Mouse (Mus musculus): ENCODE measurements around the gene Disp2. TPM values are rescaled to one million over a fixed set of nuclear protein-coding genes. Genes with fewer than 3 reads are reported as not detected.

The Disp2 gene
- polyA plus RNA-seq, 1 experiment from 2014 or later = 0.13 TPM

DNA sequence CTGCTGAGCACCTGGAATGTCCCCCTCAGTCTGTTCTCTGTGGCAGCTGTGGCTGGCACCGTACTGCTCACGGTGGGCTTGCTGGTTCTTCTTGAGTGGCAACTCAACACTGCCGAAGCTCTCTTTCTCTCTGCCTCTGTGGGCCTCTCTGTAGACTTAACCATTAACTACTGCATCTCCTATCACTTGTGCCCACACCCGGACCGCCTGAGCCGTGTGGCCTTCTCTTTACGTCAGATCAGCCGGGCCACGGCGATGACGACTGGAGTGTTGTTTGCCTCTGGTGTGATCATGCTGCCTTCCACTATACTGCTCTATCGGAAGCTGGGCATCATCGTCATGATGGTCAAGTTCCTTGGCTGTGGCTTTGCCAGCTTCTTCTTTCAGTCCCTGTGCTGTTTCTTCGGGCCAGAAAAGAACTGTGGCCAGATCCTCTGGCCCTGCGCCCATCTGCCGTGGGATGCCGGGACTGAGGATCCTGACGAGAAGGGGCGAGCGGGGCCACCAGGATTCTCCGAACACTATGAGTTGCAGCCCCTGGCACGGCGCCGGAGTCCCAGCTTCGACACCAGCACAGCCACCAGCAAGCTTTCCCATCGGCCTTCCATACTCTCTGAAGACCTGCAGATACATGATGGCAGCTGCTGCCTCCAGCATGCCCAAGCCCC is 12.2 kb downstream of the Disp2 start:
- no peak for ATAC-seq (ENCODE audit: low FRiP score, low read depth)
- 95% methylated on average over 26 of the region's 26 CpGs for WGBS
- H3K27ac ChIP-seq = no peak overlapping the region
- H3K4me2 ChIP-seq (replicated peaks) = no peak overlapping the region
- no peak overlapping the region for H3K9ac ChIP-seq
- H3K4me1 ChIP-seq = peaks cover 5% of the 10 kb centered on the region
- H3K4me3 ChIP-seq = no peak overlapping the region
- H3K9me3 ChIP-seq = no peaks in the 10 kb centered on the region
- no peaks in the 10 kb centered on the region for H3K36me3 ChIP-seq
- H3K27me3 ChIP-seq = peaks cover 47% of the 10 kb centered on the region

DNA sequence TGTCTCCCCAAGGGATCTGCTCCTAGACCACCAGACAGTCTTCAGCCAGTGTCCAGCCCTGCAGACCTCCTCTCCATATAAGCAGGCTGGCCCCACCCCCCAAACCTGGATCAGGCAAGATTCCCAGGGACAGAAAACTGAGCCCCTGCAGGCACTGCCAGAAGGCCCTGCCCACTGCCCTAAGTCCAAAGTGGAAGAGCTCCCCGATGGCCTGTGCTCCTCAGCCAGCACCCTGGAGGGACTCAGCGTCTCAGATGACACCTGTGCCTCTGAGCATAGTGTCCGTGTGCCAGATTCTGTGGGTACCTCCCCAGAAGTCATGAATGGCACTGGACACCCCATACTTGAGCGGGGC is 12.7 kb downstream of the Disp2 start:
- Histone ChIP-seq H3K27ac (no peak overlapping the region), H3K4me3 (no peak overlapping the region), H3K9ac (no peak overlapping the region), H3K4me1 (peaks cover 5% of the 10 kb centered on the region), H3K36me3 (no peaks in the 10 kb centered on the region), H3K4me2 (replicated peaks) (no peak overlapping the region), H3K27me3 (peaks cover 46% of the 10 kb centered on the region), H3K9me3 (no peaks in the 10 kb centered on the region)
- ATAC-seq (ENCODE audit: low FRiP score, low read depth) = no peak
- 81% methylated on average over 4 of the region's 4 CpGs for WGBS

DNA sequence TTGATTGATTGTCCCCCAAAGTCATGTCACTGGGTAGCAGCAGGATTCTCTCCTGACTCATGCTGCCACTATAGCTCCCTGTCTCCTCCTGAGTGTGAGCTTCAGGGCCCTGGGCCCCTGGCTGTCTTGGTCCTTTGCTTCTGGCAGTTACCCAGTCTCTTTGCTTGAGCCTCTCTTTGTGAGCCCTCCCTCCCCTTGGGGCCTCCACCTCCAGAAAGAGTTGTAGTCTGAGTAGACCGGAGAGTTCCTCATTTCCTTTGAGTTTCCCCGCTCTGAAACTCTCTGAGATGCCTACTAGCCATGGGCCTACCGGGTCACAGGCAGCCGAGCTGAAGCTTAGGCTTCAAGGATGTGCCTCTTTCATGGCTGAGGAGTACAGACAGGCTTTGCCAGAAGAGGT is 14.1 kb downstream of the Disp2 start:
- H3K27me3 ChIP-seq = peaks cover 39% of the 10 kb centered on the region
- WGBS = 84% methylated on average over 4 of the region's 4 CpGs
- no peak overlapping the region for H3K9ac ChIP-seq
- H3K27ac ChIP-seq = no peak overlapping the region
- no peak overlapping the region for H3K4me3 ChIP-seq
- H3K36me3 ChIP-seq = no peaks in the 10 kb centered on the region
- H3K9me3 ChIP-seq = no peaks in the 10 kb centered on the region
- no peak for ATAC-seq (ENCODE audit: low FRiP score, low read depth)
- peaks cover 5% of the 10 kb centered on the region for H3K4me1 ChIP-seq
- H3K4me2 ChIP-seq (replicated peaks) = no peak overlapping the region

DNA sequence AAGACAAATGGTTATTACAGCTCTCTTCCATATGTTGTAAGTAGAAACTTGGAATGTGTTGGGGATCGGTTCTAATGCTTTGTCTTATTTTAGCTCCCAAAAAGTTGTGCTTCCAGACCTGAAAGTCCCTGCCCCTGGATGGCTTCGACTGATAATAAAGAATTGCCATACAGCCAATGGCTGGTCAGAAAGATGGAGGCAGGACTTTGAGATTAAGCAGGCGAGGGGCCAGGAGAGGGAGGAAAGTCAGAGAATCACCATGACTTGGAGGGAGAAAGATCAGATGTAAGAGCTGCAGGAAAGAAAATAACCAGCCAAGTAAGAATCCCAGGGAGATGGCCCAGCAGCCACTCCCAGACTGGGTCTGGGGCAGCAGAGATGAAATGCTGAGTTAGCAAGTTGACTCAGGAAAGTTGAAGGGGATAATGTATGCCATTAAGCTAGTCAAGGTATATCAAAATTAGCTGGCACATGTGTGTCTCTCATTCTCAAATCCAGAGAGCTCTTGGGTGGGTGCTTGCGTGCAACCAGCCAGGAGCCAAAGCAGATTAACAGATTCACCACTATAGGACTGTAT is 23.1 kb downstream of the Disp2 start:
- ATAC-seq (ENCODE audit: low FRiP score, low read depth) = no peak
- 66% methylated on average over 4 of the region's 4 CpGs for WGBS
- Histone ChIP-seq H3K9ac (no peak overlapping the region), H3K36me3 (no peaks in the 10 kb centered on the region), H3K4me1 (no peaks in the 10 kb centered on the region), H3K27me3 (0 out of 2 replicates have a peak, but pooled peaks cover 9% of the 10 kb centered on the region), H3K4me3 (no peak overlapping the region), H3K9me3 (no peaks in the 10 kb centered on the region), H3K27ac (no peak overlapping the region), H3K4me2 (replicated peaks) (no peak overlapping the region)

DNA sequence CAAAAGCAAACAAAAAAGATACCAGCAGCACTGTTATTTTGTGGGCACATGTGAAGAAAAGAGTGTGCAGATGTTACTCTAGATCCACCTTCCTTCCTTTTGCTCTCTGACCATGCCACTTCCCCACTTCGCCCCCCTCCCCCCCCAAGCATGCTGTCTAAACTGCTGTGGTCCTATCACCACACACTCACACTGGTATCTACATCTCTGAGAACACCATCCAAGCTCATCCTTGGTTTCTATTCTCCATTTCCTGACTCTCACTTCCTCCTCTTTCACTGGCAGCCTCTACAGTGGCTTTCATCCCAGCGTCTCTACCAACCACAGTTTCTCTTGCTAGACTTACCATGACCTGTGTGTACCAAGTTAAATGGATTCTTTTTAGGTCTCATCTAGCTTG is 25.0 kb downstream of the Disp2 start:
- no peak overlapping the region for H3K27ac ChIP-seq
- no peak overlapping the region for H3K9ac ChIP-seq
- WGBS = 81% methylated on average over 2 of the region's 2 CpGs
- no peaks in the 10 kb centered on the region for H3K9me3 ChIP-seq
- 0 out of 2 replicates have a peak, but pooled peaks cover 9% of the 10 kb centered on the region for H3K27me3 ChIP-seq
- ATAC-seq (ENCODE audit: low FRiP score, low read depth) = no peak
- no peak overlapping the region for H3K4me3 ChIP-seq
- H3K4me2 ChIP-seq (replicated peaks) = no peak overlapping the region
- no peaks in the 10 kb centered on the region for H3K36me3 ChIP-seq
- H3K4me1 ChIP-seq = no peaks in the 10 kb centered on the region

DNA sequence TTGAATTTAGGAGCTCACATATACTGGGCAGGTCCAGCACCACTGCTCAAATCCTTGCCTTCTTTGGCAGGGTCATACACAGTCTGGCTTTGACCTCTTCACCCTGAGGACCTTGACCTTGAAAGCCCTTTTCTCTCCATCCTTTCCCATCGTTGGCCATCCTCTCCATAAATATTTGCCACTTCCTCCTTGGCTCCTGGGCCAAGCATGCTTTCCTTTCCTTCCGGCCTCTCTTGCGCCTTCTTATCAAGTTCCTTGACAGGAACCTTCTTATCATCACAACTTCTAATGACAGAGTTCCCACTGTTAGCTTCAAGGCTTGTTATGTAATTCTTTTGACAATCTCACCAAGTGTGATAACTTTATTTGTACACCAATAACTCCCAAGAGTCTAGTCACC is 25.6 kb downstream of the Disp2 start:
- H3K4me1 ChIP-seq = no peaks in the 10 kb centered on the region
- 68% methylated on average over 3 of the region's 3 CpGs for WGBS
- no peaks in the 10 kb centered on the region for H3K9me3 ChIP-seq
- H3K36me3 ChIP-seq = no peaks in the 10 kb centered on the region
- no peak for ATAC-seq (ENCODE audit: low FRiP score, low read depth)
- no peak overlapping the region for H3K4me2 ChIP-seq (replicated peaks)
- no peak overlapping the region for H3K4me3 ChIP-seq
- H3K27ac ChIP-seq = no peak overlapping the region
- 0 out of 2 replicates have a peak, but pooled peaks cover 9% of the 10 kb centered on the region for H3K27me3 ChIP-seq
- H3K9ac ChIP-seq = no peak overlapping the region

DNA sequence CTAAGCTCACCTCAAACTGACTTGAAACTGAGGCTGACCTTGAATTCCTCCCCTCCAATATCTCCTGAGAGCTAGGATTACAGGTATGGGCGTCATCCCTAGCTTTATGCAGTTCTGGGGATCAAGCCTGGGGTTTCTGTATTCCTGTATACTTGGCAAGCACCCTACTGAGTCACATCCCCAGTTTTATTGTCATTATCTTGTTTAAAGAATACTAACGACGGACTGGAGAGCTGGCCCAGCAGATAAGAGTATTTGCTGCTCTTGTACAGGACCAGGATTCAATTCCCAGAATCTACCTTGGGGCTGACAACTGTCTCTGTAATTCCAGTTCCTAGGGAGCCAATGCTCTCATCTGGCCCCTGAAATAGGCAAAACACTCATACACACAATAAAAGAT is 26.2 kb downstream of the Disp2 start:
- Histone ChIP-seq H3K4me2 (replicated peaks) (no peak overlapping the region), H3K36me3 (no peaks in the 10 kb centered on the region), H3K27me3 (0 out of 2 replicates have a peak, but pooled peaks cover 9% of the 10 kb centered on the region), H3K9ac (no peak overlapping the region), H3K4me1 (no peaks in the 10 kb centered on the region), H3K9me3 (no peaks in the 10 kb centered on the region), H3K4me3 (no peak overlapping the region), H3K27ac (no peak overlapping the region)
- 36% methylated on average over 3 of the region's 3 CpGs for WGBS
- no peak for ATAC-seq (ENCODE audit: low FRiP score, low read depth)

DNA sequence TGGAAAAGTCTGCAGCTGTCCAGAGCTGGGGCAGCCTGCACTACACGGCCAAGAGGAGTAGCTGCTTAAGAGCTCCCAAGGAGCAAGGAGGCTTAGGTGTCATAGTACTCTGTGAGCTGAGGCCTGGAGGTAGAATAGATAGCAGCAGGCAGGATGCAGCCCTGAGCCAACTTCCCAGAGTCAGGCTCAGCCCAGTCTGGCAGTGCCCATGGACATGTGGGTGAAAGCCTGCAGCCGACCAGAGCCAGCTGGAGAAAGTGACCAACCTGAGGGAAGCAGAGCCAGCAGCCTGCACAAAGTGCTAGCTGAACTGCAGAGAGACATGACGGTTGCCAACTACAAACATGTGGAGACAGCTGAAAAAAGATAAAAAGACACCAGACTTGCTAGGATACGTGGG is 27.3 kb downstream of the Disp2 start:
- Histone ChIP-seq H3K27ac (no peak overlapping the region), H3K9me3 (no peaks in the 10 kb centered on the region)
- 64% methylated on average over 4 of the region's 4 CpGs for WGBS

DNA sequence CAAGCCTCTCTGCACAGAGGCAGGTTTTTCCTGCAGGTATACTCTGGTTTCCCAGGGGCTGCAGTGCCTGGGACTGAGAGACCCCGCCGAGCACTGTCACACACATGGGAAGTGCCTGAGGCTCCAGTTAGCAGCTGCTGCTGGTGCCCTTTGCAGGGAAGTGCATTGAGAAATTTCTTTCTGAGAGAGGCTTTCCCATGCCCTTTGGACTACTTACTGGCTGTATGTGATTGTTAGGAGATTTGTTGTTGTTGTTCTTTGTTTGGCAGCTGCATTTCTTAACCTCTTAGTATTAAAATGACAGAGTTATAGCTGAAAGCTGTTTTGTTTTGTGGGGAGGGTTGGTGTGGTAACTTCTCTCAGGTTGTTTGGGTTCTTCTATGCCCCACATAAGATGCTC is 31.3 kb downstream of the Disp2 start:
- no peaks in the 10 kb centered on the region for H3K9me3 ChIP-seq
- H3K4me2 ChIP-seq (replicated peaks) = no peak overlapping the region
- 0 out of 2 replicates have a peak, but pooled peaks cover 6% of the 10 kb centered on the region for H3K27me3 ChIP-seq
- no peaks in the 10 kb centered on the region for H3K36me3 ChIP-seq
- no peak overlapping the region for H3K27ac ChIP-seq
- peaks cover 19% of the 10 kb centered on the region for H3K4me1 ChIP-seq
- no peak for ATAC-seq (ENCODE audit: low FRiP score, low read depth)
- H3K9ac ChIP-seq = no peak overlapping the region
- H3K4me3 ChIP-seq = no peak overlapping the region
- WGBS = 20% methylated on average over 2 of the region's 2 CpGs

More for the DNA sequence above, 27.3 kb downstream of the Disp2 start:
- H3K4me1 ChIP-seq = no peaks in the 10 kb centered on the region
- no peak overlapping the region for H3K4me2 ChIP-seq (replicated peaks)
- no peaks in the 10 kb centered on the region for H3K36me3 ChIP-seq
- H3K4me3 ChIP-seq = no peak overlapping the region
- H3K9ac ChIP-seq = 0 out of 2 replicates have a peak overlapping the region, but pooled peaks have one; percentile 4
- ATAC-seq (ENCODE audit: low FRiP score, low read depth) = no peak
- 0 out of 2 replicates have a peak, but pooled peaks cover 9% of the 10 kb centered on the region for H3K27me3 ChIP-seq

DNA sequence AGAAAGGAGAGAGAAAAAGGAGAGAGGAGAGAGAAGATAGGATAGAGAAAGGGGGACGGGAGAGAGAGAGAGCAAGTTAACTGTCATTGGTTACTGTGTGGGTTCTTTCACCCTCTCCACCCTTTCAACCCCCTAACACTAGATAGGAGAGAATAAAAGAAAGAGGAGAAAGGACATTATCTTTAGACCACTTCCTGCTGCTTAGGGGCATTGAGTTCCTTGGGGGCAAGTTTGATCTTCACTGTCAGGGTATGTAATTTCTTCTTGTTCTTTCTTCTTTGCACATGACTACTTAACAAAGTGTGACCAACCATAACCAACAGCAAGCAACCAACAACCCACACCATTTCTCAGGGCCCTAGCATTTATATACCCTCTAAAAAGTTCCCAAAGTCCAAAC is 33.2 kb downstream of the Disp2 start:
- Histone ChIP-seq H3K36me3 (peaks cover 12% of the 10 kb centered on the region), H3K4me3 (no peak overlapping the region), H3K9ac (no peak overlapping the region), H3K27me3 (no peaks in the 10 kb centered on the region), H3K4me1 (peaks cover 22% of the 10 kb centered on the region), H3K9me3 (no peaks in the 10 kb centered on the region), H3K4me2 (replicated peaks) (no peak overlapping the region), H3K27ac (no peak overlapping the region)
- 80% methylated on average over 1 of the region's 1 CpGs for WGBS
- ATAC-seq (ENCODE audit: low FRiP score, low read depth) = no peak

DNA sequence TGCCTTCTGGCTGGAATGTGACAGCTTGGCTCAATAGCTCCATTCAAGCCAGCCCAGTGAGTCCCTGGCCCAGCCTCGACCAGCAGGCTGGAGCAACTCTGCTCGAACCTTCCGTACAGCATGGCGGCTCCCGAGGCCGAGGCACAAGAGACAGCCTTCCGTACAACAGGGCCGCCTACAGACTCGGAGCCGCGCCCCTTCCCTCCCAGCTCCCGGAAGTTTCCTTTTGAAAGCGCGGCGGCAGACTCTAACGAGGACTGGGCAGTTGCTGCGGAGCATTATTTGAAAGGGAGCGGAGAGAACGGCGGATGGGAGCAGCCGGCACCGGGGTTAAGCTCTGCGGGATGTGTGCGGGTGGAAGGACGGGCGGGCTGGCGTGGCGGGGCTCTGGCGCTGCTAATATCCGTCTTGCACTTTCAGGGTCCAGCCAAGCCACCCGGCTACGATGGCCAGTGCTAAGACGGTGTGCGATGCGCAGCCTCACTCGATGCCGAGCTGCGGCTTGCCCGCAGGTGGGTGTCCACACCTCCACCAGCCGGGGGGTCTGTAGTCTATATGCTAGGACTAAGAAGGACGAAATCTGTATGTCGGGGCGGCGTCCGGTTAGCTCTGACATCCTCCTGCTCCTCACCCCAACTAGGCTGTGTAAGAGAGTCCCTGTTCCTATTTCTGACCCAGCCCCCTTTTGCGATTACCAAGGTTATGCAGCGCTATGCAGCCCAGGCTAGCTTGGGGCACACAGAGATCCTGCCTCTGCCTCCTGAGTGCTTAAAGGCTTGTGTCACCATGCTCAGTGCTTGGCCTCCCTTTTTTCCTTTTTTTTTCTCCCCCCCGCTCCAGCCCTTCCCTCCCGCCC is 34.7 kb downstream of the Disp2 start, which contains the start of gene Knstrn:
Gene Knstrn (plus strand): TSS at position 23 of the 856 bp plus-strand sequence.
- ATAC-seq (ENCODE audit: low FRiP score, low read depth) = peak; percentile 92
- Histone ChIP-seq H3K4me1 (peaks cover 22% of the 10 kb centered on the region), H3K9me3 (no peaks in the 10 kb centered on the region), H3K9ac (peak within 1 kb of the TSS; percentile 84), H3K27ac (peak within 1 kb of the TSS; percentile 49), H3K4me3 (peak within 1 kb of the TSS; percentile 70), H3K36me3 (peaks cover 27% of the 10 kb centered on the region), H3K4me2 (replicated peaks) (peak within 1 kb of the TSS; percentile 83), H3K27me3 (no peaks in the 10 kb centered on the region)
- WGBS = under 1% methylated on average over 48 of the region's 49 CpGs

DNA sequence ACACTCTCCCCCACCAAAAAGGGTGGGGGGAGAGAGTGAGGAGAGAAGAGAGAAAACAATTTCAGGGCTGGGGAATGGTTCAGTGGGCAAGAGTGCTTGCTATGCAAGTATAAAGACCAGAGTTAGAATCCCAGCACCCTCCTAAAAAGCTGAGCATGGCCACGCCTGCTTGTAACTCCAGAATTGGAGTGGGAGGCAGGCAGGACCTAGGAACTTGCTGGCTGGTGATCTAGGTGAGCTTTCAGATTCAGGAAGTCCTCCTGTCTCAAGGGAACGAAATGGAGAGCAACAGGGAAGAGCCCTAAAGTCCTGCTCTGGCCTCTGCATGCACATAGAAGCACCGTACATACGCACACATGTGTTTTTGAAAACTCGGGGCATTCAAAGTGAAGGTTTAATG is 43.3 kb downstream of the Disp2 start:
- no peak overlapping the region for H3K9ac ChIP-seq
- no peak overlapping the region for H3K4me2 ChIP-seq (replicated peaks)
- H3K36me3 ChIP-seq = peaks cover 75% of the 10 kb centered on the region
- H3K4me1 ChIP-seq = no peaks in the 10 kb centered on the region
- H3K4me3 ChIP-seq = no peak overlapping the region
- 91% methylated on average over 5 of the region's 5 CpGs for WGBS
- H3K27ac ChIP-seq = no peak overlapping the region
- ATAC-seq (ENCODE audit: low FRiP score, low read depth) = no peak
- H3K9me3 ChIP-seq = 0 out of 2 replicates have a peak, but pooled peaks cover 3% of the 10 kb centered on the region
- no peaks in the 10 kb centered on the region for H3K27me3 ChIP-seq
